Mouse (Mus musculus) embryonic fibroblast, embryonic 13.5 days (primary cell): ENCODE measurements around the gene Snapc2.

Source experiments
- CTCF ChIP-seq: IDR thresholded peaks from 2 replicates; pipeline ENCODE4 v1.5.1; 2011; ENCODE audit warnings: mild to moderate bottlenecking, control low read depth, low read length, moderate library complexity, borderline replicate concordance; ENCODE audit not compliant: insufficient read depth
- POLR2A ChIP-seq: IDR thresholded peaks from 2 replicates; pipeline ENCODE4 v1.6.1; 2011; ENCODE audit warnings: low read depth, mild to moderate bottlenecking, control low read depth, low read length, moderate library complexity

DNA sequence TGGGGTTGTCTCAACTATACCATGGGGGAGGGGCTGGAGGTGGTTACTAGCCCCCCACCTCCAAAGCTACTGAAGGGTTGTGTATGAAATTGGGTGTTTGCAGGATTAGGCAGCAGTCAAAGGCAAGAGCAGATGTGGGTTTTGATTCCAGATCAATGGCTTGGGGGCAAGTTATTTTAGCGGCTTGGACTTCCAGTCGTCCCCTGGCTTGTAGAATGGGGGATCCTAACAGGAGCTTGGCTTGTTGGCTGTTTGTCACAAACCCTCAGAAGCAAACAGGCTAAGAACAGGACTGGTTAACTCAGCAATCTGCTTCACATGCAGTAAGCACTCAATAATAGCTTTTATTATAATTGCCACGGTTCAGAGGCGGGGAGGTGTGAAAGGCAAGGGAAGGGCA is 4.5 kb downstream of the Snapc2 start:
- TF ChIP-seq POLR2A (no peak), CTCF (no peak)
